Mouse (Mus musculus): ENCODE data around the gene Net1. TPM values are rescaled to one million over a fixed set of nuclear protein-coding genes. Genes with fewer than 3 reads are reported as not detected.
A peak's percentile ranks its signal among the peaks of the same experiment; 100 is the strongest.

Gene Net1
- 64.7 and 71.6 TPM in 2 replicates for polyA plus RNA-seq (2011; ENCODE audit: insufficient read depth, insufficient read length, low read depth, missing spikeins)

- no peaks in the 10 kb centered on the region for H3K27me3 ChIP-seq (ENCODE audit: control insufficient read depth, insufficient read depth, low read length, poor library complexity, severe bottlenecking)
- peak within 1 kb of the TSS; percentile 87 for H3K4me3 ChIP-seq (ENCODE audit: low read depth, low read length)
- peak within 1 kb of the TSS; percentile 95 for H3K9ac ChIP-seq (ENCODE audit: low read depth, poor library complexity, severe bottlenecking)
- no peaks in the 10 kb centered on the region for H3K36me3 ChIP-seq (ENCODE audit: control insufficient read depth, insufficient read depth, low read length, poor library complexity, severe bottlenecking)
- H3K9me3 ChIP-seq (replicated peaks; ENCODE audit: control insufficient read depth, insufficient read depth, low read length, poor library complexity, severe bottlenecking): 0 out of 2 replicates have a peak, but pooled peaks cover 4% of the 10 kb centered on the region
- peak; percentile 18 for TF ChIP-seq POLR2A (IDR thresholded peaks at IDR 0.05; ENCODE audit: insufficient read depth, low read length)
- no peak for TF ChIP-seq CTCF (IDR thresholded peaks at IDR 0.05; ENCODE audit: low read depth, low read length)
- TF ChIP-seq EP300 (IDR thresholded peaks at IDR 0.05; ENCODE audit: insufficient read depth, low read depth, low read length): no peak
- H3K4me1 ChIP-seq (ENCODE audit: control insufficient read depth, insufficient read depth, low read length): no peaks in the 10 kb centered on the region
- no peak within 1 kb of the TSS for H3K27ac ChIP-seq (ENCODE audit: insufficient read depth, low read length)
Observed at GRCm38 (mm10) chr13:3917571-3918311, at the start of gene Net1, which contains the start of gene Tubal3. TSS of gene Net1 (minus strand) at chr13:3918220. TSS of gene Tubal3 (plus strand) at chr13:3918274.

GRCm38 (mm10) chr13:3951198-3951914, 33.3 kb upstream of the Net1 start:
- H3K27ac ChIP-seq (ENCODE audit: insufficient read depth, low read length): no peak overlapping the region
- TF ChIP-seq CTCF (IDR thresholded peaks at IDR 0.05; ENCODE audit: low read depth, low read length): peak; percentile 32
- no peak for TF ChIP-seq EP300 (IDR thresholded peaks at IDR 0.05; ENCODE audit: insufficient read depth, low read depth, low read length)
- no peak for TF ChIP-seq POLR2A (IDR thresholded peaks at IDR 0.05; ENCODE audit: insufficient read depth, low read length)
- no peaks in the 10 kb centered on the region for H3K4me1 ChIP-seq (ENCODE audit: control insufficient read depth, insufficient read depth, low read length)
- no peak overlapping the region for H3K4me3 ChIP-seq (ENCODE audit: low read depth, low read length)
- no peaks in the 10 kb centered on the region for H3K9me3 ChIP-seq (replicated peaks; ENCODE audit: control insufficient read depth, insufficient read depth, low read length, poor library complexity, severe bottlenecking)
- H3K27me3 ChIP-seq (ENCODE audit: control insufficient read depth, insufficient read depth, low read length, poor library complexity, severe bottlenecking): no peaks in the 10 kb centered on the region; the same call in 1 of the 2 replicates
- no peak overlapping the region for H3K9ac ChIP-seq (ENCODE audit: low read depth, poor library complexity, severe bottlenecking)
- no peaks in the 10 kb centered on the region for H3K36me3 ChIP-seq (ENCODE audit: control insufficient read depth, insufficient read depth, low read length, poor library complexity, severe bottlenecking)

GRCm38 (mm10) chr13:3949477-3949876, 31.5 kb upstream of the Net1 start:
- no peak overlapping the region for H3K9ac ChIP-seq (ENCODE audit: low read depth, poor library complexity, severe bottlenecking)
- no peak overlapping the region for H3K4me3 ChIP-seq (ENCODE audit: low read depth, low read length)
- H3K27me3 ChIP-seq (ENCODE audit: control insufficient read depth, insufficient read depth, low read length, poor library complexity, severe bottlenecking): no peaks in the 10 kb centered on the region; the same call in 1 of the 2 replicates
- no peaks in the 10 kb centered on the region for H3K9me3 ChIP-seq (replicated peaks; ENCODE audit: control insufficient read depth, insufficient read depth, low read length, poor library complexity, severe bottlenecking)
- TF ChIP-seq CTCF (IDR thresholded peaks at IDR 0.05; ENCODE audit: low read depth, low read length) (no peak), EP300 (IDR thresholded peaks at IDR 0.05; ENCODE audit: insufficient read depth, low read depth, low read length) (no peak), POLR2A (IDR thresholded peaks at IDR 0.05; ENCODE audit: insufficient read depth, low read length) (no peak)
- H3K27ac ChIP-seq (ENCODE audit: insufficient read depth, low read length): no peak overlapping the region
- no peaks in the 10 kb centered on the region for H3K4me1 ChIP-seq (ENCODE audit: control insufficient read depth, insufficient read depth, low read length)
- no peaks in the 10 kb centered on the region for H3K36me3 ChIP-seq (ENCODE audit: control insufficient read depth, insufficient read depth, low read length, poor library complexity, severe bottlenecking)

GRCm38 (mm10) chr13:3947267-3947666, 29.2 kb upstream of the Net1 start:
- no peaks in the 10 kb centered on the region for H3K4me1 ChIP-seq (ENCODE audit: control insufficient read depth, insufficient read depth, low read length)
- TF ChIP-seq POLR2A (IDR thresholded peaks at IDR 0.05; ENCODE audit: insufficient read depth, low read length): no peak
- no peak for TF ChIP-seq EP300 (IDR thresholded peaks at IDR 0.05; ENCODE audit: insufficient read depth, low read depth, low read length)
- TF ChIP-seq CTCF (IDR thresholded peaks at IDR 0.05; ENCODE audit: low read depth, low read length): no peak
- H3K27me3 ChIP-seq (ENCODE audit: control insufficient read depth, insufficient read depth, low read length, poor library complexity, severe bottlenecking): no peaks in the 10 kb centered on the region; the same call in 1 of the 2 replicates
- H3K4me3 ChIP-seq (ENCODE audit: low read depth, low read length): no peak overlapping the region
- H3K9ac ChIP-seq (ENCODE audit: low read depth, poor library complexity, severe bottlenecking): no peak overlapping the region
- no peaks in the 10 kb centered on the region for H3K36me3 ChIP-seq (ENCODE audit: control insufficient read depth, insufficient read depth, low read length, poor library complexity, severe bottlenecking)
- no peaks in the 10 kb centered on the region for H3K9me3 ChIP-seq (replicated peaks; ENCODE audit: control insufficient read depth, insufficient read depth, low read length, poor library complexity, severe bottlenecking)
- H3K27ac ChIP-seq (ENCODE audit: insufficient read depth, low read length): no peak overlapping the region

GRCm38 (mm10) chr13:3945249-3945648, 27.2 kb upstream of the Net1 start, which contains the start of gene Ucn3:
TSS of gene Ucn3 (minus strand) at chr13:3945349.
- H3K36me3 ChIP-seq (ENCODE audit: control insufficient read depth, insufficient read depth, low read length, poor library complexity, severe bottlenecking): no peaks in the 10 kb centered on the region
- no peaks in the 10 kb centered on the region for H3K9me3 ChIP-seq (replicated peaks; ENCODE audit: control insufficient read depth, insufficient read depth, low read length, poor library complexity, severe bottlenecking)
- H3K27me3 ChIP-seq (ENCODE audit: control insufficient read depth, insufficient read depth, low read length, poor library complexity, severe bottlenecking): no peaks in the 10 kb centered on the region; the same call in 1 of the 2 replicates
- H3K4me1 ChIP-seq (ENCODE audit: control insufficient read depth, insufficient read depth, low read length): no peaks in the 10 kb centered on the region
- H3K9ac ChIP-seq (ENCODE audit: low read depth, poor library complexity, severe bottlenecking): no peak within 1 kb of the TSS
- H3K27ac ChIP-seq (ENCODE audit: insufficient read depth, low read length): no peak within 1 kb of the TSS
- TF ChIP-seq EP300 (IDR thresholded peaks at IDR 0.05; ENCODE audit: insufficient read depth, low read depth, low read length) (no peak), POLR2A (IDR thresholded peaks at IDR 0.05; ENCODE audit: insufficient read depth, low read length) (no peak), CTCF (IDR thresholded peaks at IDR 0.05; ENCODE audit: low read depth, low read length) (no peak)
- no peak within 1 kb of the TSS for H3K4me3 ChIP-seq (ENCODE audit: low read depth, low read length)

All from ES-Bruce4 (cell line).